Mouse (Mus musculus) liver, embryonic 14.5 days (tissue): Measurements from ENCODE around the gene Acvr1b. TPM values are rescaled to one million over a fixed set of nuclear protein-coding genes. Genes with fewer than 3 reads are reported as not detected.

Source experiments
- ATAC-seq: fragments of 200-750 bp; cut with Nextera tagmentation; 2 replicates; pipeline ENCODE4 v1.8.0; 2017; ENCODE audit warnings: moderate number of reproducible peaks, mild to moderate bottlenecking, moderate library complexity; ENCODE audit not compliant: insufficient read depth
- DNase-seq, 3 experiments: peaks; one replicate each; pipeline ENCODE4 v3.0.0-alpha.2; 2012 to 2013; ENCODE audit warnings: low read depth in 3 of 3, low spot score in 3 of 3
- H3K27ac ChIP-seq: fragments of 300-500 bp; sonication (generic); 2 replicates; pipeline ENCODE4 v1.5.1; 2014; ENCODE audit warnings: moderate library complexity, mild to moderate bottlenecking, control low read depth, inconsistent platforms
- H3K27me3 ChIP-seq: fragments of 300-500 bp; sonication (generic); 2 replicates; pipeline ENCODE4 v1.6.1; 2014; ENCODE audit warnings: mild to moderate bottlenecking, low read length, moderate library complexity; ENCODE audit not compliant: control insufficient read depth, insufficient read depth
- H3K36me3 ChIP-seq: fragments of 300-500 bp; sonication (generic); replicated peaks from 2 replicates; pipeline ENCODE4 v1.6.1; 2014; ENCODE audit warnings: low read depth; ENCODE audit not compliant: control insufficient read depth, insufficient read depth
- H3K4me1 ChIP-seq, 2 experiments: fragments of 200-500 bp in 1 of 2; fragments of 300-500 bp in 1 of 2; sonication (generic) in 1 of 2; replicated peaks; 2 replicates each; pipeline ENCODE4 v1.6.1; 2012 to 2014; ENCODE audit warnings: antibody characterized with exemption in 1 of 2, inconsistent platforms in 1 of 2, low read length in 1 of 2; ENCODE audit not compliant: control insufficient read depth in 2 of 2, insufficient read depth in 2 of 2
- H3K4me2 ChIP-seq: fragments of 300-500 bp; sonication (generic); 2 replicates; pipeline ENCODE4 v1.6.1; 2014; ENCODE audit warnings: low read depth, mild to moderate bottlenecking, control low read depth, moderate library complexity
- H3K4me3 ChIP-seq, 2 experiments: fragments of 200-500 bp in 1 of 2; fragments of 300-500 bp in 1 of 2; sonication (generic) in 1 of 2; 2 replicates each; pipeline ENCODE4 v1.5.1; 2012 to 2014; ENCODE audit warnings: low read depth in 2 of 2, low read length in 2 of 2, mild to moderate bottlenecking in 2 of 2, control low read depth in 1 of 2, inconsistent platforms in 1 of 2, moderate library complexity in 1 of 2; ENCODE audit not compliant: insufficient read depth in 1 of 2
- H3K9ac ChIP-seq: fragments of 300-500 bp; sonication (generic); replicated peaks from 2 replicates; pipeline ENCODE4 v1.6.1; 2014; ENCODE audit warnings: mild to moderate bottlenecking, control low read depth, moderate library complexity
- H3K9me3 ChIP-seq: fragments of 300-500 bp; sonication (generic); 2 replicates; pipeline ENCODE4 v1.6.1; 2016; ENCODE audit warnings: low read length, mixed read lengths; ENCODE audit not compliant: control insufficient read depth
- CTCF ChIP-seq: IDR thresholded peaks from 2 replicates; pipeline ENCODE4 v1.5.1; 2016; ENCODE audit warnings: antibody characterized with exemption, low read depth, control low read depth
- EP300 ChIP-seq: IDR thresholded peaks from 2 replicates; pipeline ENCODE4 v1.6.1; 2016; ENCODE audit warnings: antibody characterized with exemption, low read depth
- WGBS: fragments of 180-500 bp; shearing (Covaris S2); extraction: QIAGEN DNeasy Blood & Tissue Kit; methylation state at CpG from one replicate; pipeline ENCODE4 v1.1.7; 2014; ENCODE audit not compliant: insufficient replicate concordance; 5-methylcytosine and 5-hydroxymethylcytosine counted together
- polyA plus RNA-seq, 2 experiments: library from polyadenylated mRNA; depleted of rRNA in 1 of 2; stranded (reverse) in 1 of 2; unstranded in 1 of 2; fragments of >200 nt; fragmentation: Nextera tagmentation in 1 of 2; extraction: Ambion mirVana in 1 of 2; gene quantifications; 2 replicates each; pipeline versions ENCODE4 v1.2.1 to v1.2.3; 2012 to 2014

Gene Acvr1b
- polyA plus RNA-seq, 2 experiments: 1.3 to 3.2 TPM

GRCm38 (mm10) chr15:101167553-101167952, 6.3 kb upstream of the Acvr1b start:
- Histone ChIP-seq H3K4me1 (peaks cover 5 to 21% of the 10 kb centered on the region in 2 experiments), H3K9ac (no peak overlapping the region), H3K4me2 (no peak overlapping the region), H3K27ac (no peak overlapping the region), H3K9me3 (no peaks in the 10 kb centered on the region), H3K4me3 (no peak overlapping the region), H3K27me3 (no peaks in the 10 kb centered on the region), H3K36me3 (no peaks in the 10 kb centered on the region)
- DNase-seq (no peak), ATAC-seq (no peak)
- no peak for TF ChIP-seq EP300
- no peak for TF ChIP-seq CTCF
- WGBS: 61% methylated on average over 11 of the region's 11 CpGs

GRCm38 (mm10) chr15:101169910-101170309, 4.0 kb upstream of the Acvr1b start:
- peaks cover 9 to 24% of the 10 kb centered on the region in 2 experiments for H3K4me1 ChIP-seq
- no peak overlapping the region for H3K9ac ChIP-seq
- peaks cover 6% of the 10 kb centered on the region; the same call in 1 of the 2 replicates for H3K27me3 ChIP-seq
- H3K27ac ChIP-seq: no peak overlapping the region
- WGBS: 27% methylated on average over 5 of the region's 5 CpGs
- ATAC-seq: no peak
- H3K9me3 ChIP-seq: no peaks in the 10 kb centered on the region
- H3K4me2 ChIP-seq: no peak overlapping the region
- TF ChIP-seq CTCF: no peak
- no peak for TF ChIP-seq EP300
- DNase-seq: no peak
- H3K4me3 ChIP-seq: no peak overlapping the region
- no peaks in the 10 kb centered on the region for H3K36me3 ChIP-seq

- Histone ChIP-seq H3K4me2 (no peak overlapping the region), H3K27me3 (peaks cover 11% of the 10 kb centered on the region; the same call in 1 of the 2 replicates), H3K9ac (no peak overlapping the region), H3K27ac (no peak overlapping the region), H3K4me3 (no peak overlapping the region), H3K4me1 (peaks cover 9 to 24% of the 10 kb centered on the region in 2 experiments), H3K36me3 (no peaks in the 10 kb centered on the region), H3K9me3 (no peaks in the 10 kb centered on the region)
- no peak for ATAC-seq
- DNase-seq: no peak
- no peak for TF ChIP-seq CTCF
- TF ChIP-seq EP300: no peak
- 33% methylated on average over 10 of the region's 10 CpGs for WGBS
Measured at GRCm38 (mm10) chr15:101170413-101170980, 3.4 kb upstream of the Acvr1b start.

GRCm38 (mm10) chr15:101171272-101171671, 2.6 kb upstream of the Acvr1b start:
- H3K27ac ChIP-seq: no peak overlapping the region
- TF ChIP-seq CTCF (no peak), EP300 (no peak)

GRCm38 (mm10) chr15:101172016-101172415, 1.9 kb upstream of the Acvr1b start:
- H3K4me3 ChIP-seq: no peak overlapping the region
- H3K4me1 ChIP-seq: peaks cover 16 to 27% of the 10 kb centered on the region in 2 experiments
- no peak for DNase-seq
- ATAC-seq: no peak
- TF ChIP-seq CTCF: no peak
- TF ChIP-seq EP300: no peak
- H3K27me3 ChIP-seq: peaks cover 11% of the 10 kb centered on the region; the same call in 1 of the 2 replicates
- WGBS: 81% methylated on average over 2 of the region's 2 CpGs
- H3K27ac ChIP-seq: no peak overlapping the region
- no peak overlapping the region for H3K9ac ChIP-seq
- H3K9me3 ChIP-seq: no peaks in the 10 kb centered on the region
- H3K36me3 ChIP-seq: no peaks in the 10 kb centered on the region
- H3K4me2 ChIP-seq: no peak overlapping the region

More at GRCm38 (mm10) chr15:101171272-101171671, 2.6 kb upstream of the Acvr1b start:
- H3K4me3 ChIP-seq: no peak overlapping the region
- WGBS: 49% methylated on average over 4 of the region's 4 CpGs
- no peaks in the 10 kb centered on the region for H3K9me3 ChIP-seq
- H3K36me3 ChIP-seq: no peaks in the 10 kb centered on the region
- ATAC-seq: no peak
- DNase-seq: no peak
- peaks cover 9 to 22% of the 10 kb centered on the region in 2 experiments for H3K4me1 ChIP-seq
- no peak overlapping the region for H3K4me2 ChIP-seq
- no peak overlapping the region for H3K9ac ChIP-seq
- peaks cover 11% of the 10 kb centered on the region; the same call in 1 of the 2 replicates for H3K27me3 ChIP-seq
